Mouse (Mus musculus) frontal cortex, postnatal 10 days (tissue): Measurements from ENCODE around the gene Pigx.

Experiments used
- DNase-seq, 2 experiments: peaks; one replicate each; pipeline ENCODE4 v3.0.0; 2022; ENCODE audit warnings: low spot score in 2 of 2, mixed read lengths in 1 of 2

Gene Pigx

DNA sequence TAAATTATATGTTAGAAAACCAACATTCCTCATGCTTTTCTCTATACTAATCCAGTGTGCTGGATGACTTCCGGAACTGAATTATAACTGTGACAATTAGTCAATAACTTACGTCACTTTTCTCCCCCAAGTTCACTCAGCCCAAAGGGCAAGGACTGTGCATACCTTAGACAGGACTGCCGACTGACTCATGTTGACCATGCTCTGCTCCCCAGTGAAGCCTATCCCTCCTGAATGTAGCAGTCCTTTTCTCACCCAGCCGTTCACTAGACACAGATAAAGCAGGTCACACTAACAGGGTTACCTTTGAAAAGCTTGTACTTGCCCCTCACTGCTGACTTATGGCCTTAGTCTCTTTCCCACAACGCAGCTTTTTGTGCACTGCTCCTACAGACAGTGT, 40.7 kb downstream of the Pigx start:
- DNase-seq: no peak

DNA sequence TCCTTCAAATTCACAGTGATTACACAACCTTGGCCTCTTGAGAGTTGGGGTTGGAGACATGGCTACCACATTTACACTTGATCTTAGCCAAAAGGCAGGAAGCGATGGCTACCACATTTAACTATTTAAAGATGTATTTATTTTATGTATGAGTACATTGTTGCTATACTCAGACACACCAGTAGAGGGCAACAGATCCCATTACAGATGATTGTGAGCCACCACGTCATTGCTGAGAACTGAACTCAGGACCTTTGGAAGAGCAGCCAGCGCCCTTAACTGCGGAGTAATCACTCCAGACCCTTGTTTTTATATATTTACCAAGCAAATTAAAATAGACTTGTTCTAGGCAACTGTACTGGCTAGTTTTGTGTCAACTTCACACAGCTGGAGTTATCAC, 57.2 kb downstream of the Pigx start:
- no peak for DNase-seq
